Mouse (Mus musculus): ENCODE measurements at regions not wholly inside any gene's neighbourhood (a gene's known extent, or its start where the extent isn't known, plus 50 kb on each side); places are given as distances from the start of the nearest gene placed in this dataset.
A peak's percentile ranks its signal among the peaks of the same experiment; 100 is the strongest.

- TF ChIP-seq POLR2A (IDR thresholded peaks at IDR 0.05; ENCODE audit: control insufficient read depth, extremely low read depth, insufficient read depth, low read length, poor library complexity) = no peak
- TF ChIP-seq CTCF (IDR thresholded peaks at IDR 0.05; ENCODE audit: borderline replicate concordance, control insufficient read depth, extremely low read depth, insufficient read depth, low read length, poor library complexity) = no peak
- no peak overlapping the region for H3K4me3 ChIP-seq (ENCODE audit: control insufficient read depth, insufficient read depth, low read length)
- H3K27ac ChIP-seq (ENCODE audit: control insufficient read depth, insufficient read depth, low read length) = no peak overlapping the region
- DNase-seq = peak; percentile 29
- 28% methylated on average over 6 of the region's 6 CpGs for WGBS
- no peaks in the 10 kb centered on the region for H3K4me1 ChIP-seq (replicated peaks; ENCODE audit: control insufficient read depth, insufficient read depth, low read length)
- H3K27me3 ChIP-seq (ENCODE audit: control insufficient read depth, insufficient read depth, low read length) = no peaks in the 10 kb centered on the region
- no peaks in the 10 kb centered on the region for H3K36me3 ChIP-seq (ENCODE audit: control insufficient read depth, insufficient read depth, low read length)
These were observed 538.4 kb downstream of the Plekhb2 start for GRCm38 (mm10) chr1:35388181-35388580.

- Histone ChIP-seq H3K27me3 (ENCODE audit: control insufficient read depth, insufficient read depth, low read length) (no peaks in the 10 kb centered on the region), H3K4me3 (ENCODE audit: control insufficient read depth, insufficient read depth, low read length) (no peak overlapping the region), H3K4me1 (replicated peaks; ENCODE audit: control insufficient read depth, insufficient read depth, low read length) (no peaks in the 10 kb centered on the region), H3K36me3 (ENCODE audit: control insufficient read depth, insufficient read depth, low read length) (no peaks in the 10 kb centered on the region), H3K27ac (ENCODE audit: control insufficient read depth, insufficient read depth, low read length) (no peak overlapping the region)
- TF ChIP-seq CTCF (IDR thresholded peaks at IDR 0.05; ENCODE audit: borderline replicate concordance, control insufficient read depth, extremely low read depth, insufficient read depth, low read length, poor library complexity) (no peak), POLR2A (IDR thresholded peaks at IDR 0.05; ENCODE audit: control insufficient read depth, extremely low read depth, insufficient read depth, low read length, poor library complexity) (no peak)
- DNase-seq = no peak
- WGBS = 88% methylated on average over 4 of the region's 4 CpGs
These were observed 540.6 kb downstream of the Plekhb2 start for GRCm38 (mm10) chr1:35390371-35390770.

- H3K27me3 ChIP-seq (ENCODE audit: control insufficient read depth, insufficient read depth, low read length) = no peaks in the 10 kb centered on the region
- no peak overlapping the region for H3K27ac ChIP-seq (ENCODE audit: control insufficient read depth, insufficient read depth, low read length)
- DNase-seq = no peak
- H3K4me3 ChIP-seq (ENCODE audit: control insufficient read depth, insufficient read depth, low read length) = no peak overlapping the region
- WGBS = 91% methylated on average over 7 of the region's 7 CpGs
- no peaks in the 10 kb centered on the region for H3K36me3 ChIP-seq (ENCODE audit: control insufficient read depth, insufficient read depth, low read length)
- H3K4me1 ChIP-seq (replicated peaks; ENCODE audit: control insufficient read depth, insufficient read depth, low read length) = no peaks in the 10 kb centered on the region
- TF ChIP-seq POLR2A (IDR thresholded peaks at IDR 0.05; ENCODE audit: control insufficient read depth, extremely low read depth, insufficient read depth, low read length, poor library complexity) (no peak), CTCF (IDR thresholded peaks at IDR 0.05; ENCODE audit: borderline replicate concordance, control insufficient read depth, extremely low read depth, insufficient read depth, low read length, poor library complexity) (no peak)
These were observed 541.2 kb downstream of the Plekhb2 start for GRCm38 (mm10) chr1:35390858-35391586.

GRCm38 (mm10) chr1:35393550-35394118, 543.9 kb downstream of the Plekhb2 start:
- Histone ChIP-seq H3K27ac (ENCODE audit: control insufficient read depth, insufficient read depth, low read length) (no peak overlapping the region), H3K4me1 (replicated peaks; ENCODE audit: control insufficient read depth, insufficient read depth, low read length) (no peaks in the 10 kb centered on the region), H3K27me3 (ENCODE audit: control insufficient read depth, insufficient read depth, low read length) (no peaks in the 10 kb centered on the region), H3K4me3 (ENCODE audit: control insufficient read depth, insufficient read depth, low read length) (no peak overlapping the region), H3K36me3 (ENCODE audit: control insufficient read depth, insufficient read depth, low read length) (no peaks in the 10 kb centered on the region)
- WGBS = 96% methylated on average over 6 of the region's 6 CpGs
- TF ChIP-seq POLR2A (IDR thresholded peaks at IDR 0.05; ENCODE audit: control insufficient read depth, extremely low read depth, insufficient read depth, low read length, poor library complexity) = no peak
- no peak for TF ChIP-seq CTCF (IDR thresholded peaks at IDR 0.05; ENCODE audit: borderline replicate concordance, control insufficient read depth, extremely low read depth, insufficient read depth, low read length, poor library complexity)
- DNase-seq = no peak

- DNase-seq = no peak
- 89% methylated on average over 11 of the region's 11 CpGs for WGBS
- no peaks in the 10 kb centered on the region for H3K27me3 ChIP-seq (ENCODE audit: control insufficient read depth, insufficient read depth, low read length)
These were observed 551.0 kb downstream of the Plekhb2 start for GRCm38 (mm10) chr1:35400674-35401359.

GRCm38 (mm10) chr1:35402995-35403394, 553.2 kb downstream of the Plekhb2 start:
- no peak for TF ChIP-seq POLR2A (IDR thresholded peaks at IDR 0.05; ENCODE audit: control insufficient read depth, extremely low read depth, insufficient read depth, low read length, poor library complexity)
- no peak for TF ChIP-seq CTCF (IDR thresholded peaks at IDR 0.05; ENCODE audit: borderline replicate concordance, control insufficient read depth, extremely low read depth, insufficient read depth, low read length, poor library complexity)
- H3K36me3 ChIP-seq (ENCODE audit: control insufficient read depth, insufficient read depth, low read length) = no peaks in the 10 kb centered on the region
- WGBS = 96% methylated on average over 4 of the region's 4 CpGs
- DNase-seq = no peak
- H3K4me1 ChIP-seq (replicated peaks; ENCODE audit: control insufficient read depth, insufficient read depth, low read length) = no peaks in the 10 kb centered on the region
- H3K27me3 ChIP-seq (ENCODE audit: control insufficient read depth, insufficient read depth, low read length) = no peaks in the 10 kb centered on the region
- no peak overlapping the region for H3K27ac ChIP-seq (ENCODE audit: control insufficient read depth, insufficient read depth, low read length)
- H3K4me3 ChIP-seq (ENCODE audit: control insufficient read depth, insufficient read depth, low read length) = no peak overlapping the region

More at GRCm38 (mm10) chr1:35400674-35401359, 551.0 kb downstream of the Plekhb2 start:
- Histone ChIP-seq H3K4me3 (ENCODE audit: control insufficient read depth, insufficient read depth, low read length) (no peak overlapping the region), H3K36me3 (ENCODE audit: control insufficient read depth, insufficient read depth, low read length) (no peaks in the 10 kb centered on the region), H3K27ac (ENCODE audit: control insufficient read depth, insufficient read depth, low read length) (no peak overlapping the region), H3K4me1 (replicated peaks; ENCODE audit: control insufficient read depth, insufficient read depth, low read length) (no peaks in the 10 kb centered on the region)
- TF ChIP-seq POLR2A (IDR thresholded peaks at IDR 0.05; ENCODE audit: control insufficient read depth, extremely low read depth, insufficient read depth, low read length, poor library complexity) (no peak), CTCF (IDR thresholded peaks at IDR 0.05; ENCODE audit: borderline replicate concordance, control insufficient read depth, extremely low read depth, insufficient read depth, low read length, poor library complexity) (no peak)
